Comparison of ENCODE assay signal across 8 mouse cellular contexts in the genomic region with DNA sequence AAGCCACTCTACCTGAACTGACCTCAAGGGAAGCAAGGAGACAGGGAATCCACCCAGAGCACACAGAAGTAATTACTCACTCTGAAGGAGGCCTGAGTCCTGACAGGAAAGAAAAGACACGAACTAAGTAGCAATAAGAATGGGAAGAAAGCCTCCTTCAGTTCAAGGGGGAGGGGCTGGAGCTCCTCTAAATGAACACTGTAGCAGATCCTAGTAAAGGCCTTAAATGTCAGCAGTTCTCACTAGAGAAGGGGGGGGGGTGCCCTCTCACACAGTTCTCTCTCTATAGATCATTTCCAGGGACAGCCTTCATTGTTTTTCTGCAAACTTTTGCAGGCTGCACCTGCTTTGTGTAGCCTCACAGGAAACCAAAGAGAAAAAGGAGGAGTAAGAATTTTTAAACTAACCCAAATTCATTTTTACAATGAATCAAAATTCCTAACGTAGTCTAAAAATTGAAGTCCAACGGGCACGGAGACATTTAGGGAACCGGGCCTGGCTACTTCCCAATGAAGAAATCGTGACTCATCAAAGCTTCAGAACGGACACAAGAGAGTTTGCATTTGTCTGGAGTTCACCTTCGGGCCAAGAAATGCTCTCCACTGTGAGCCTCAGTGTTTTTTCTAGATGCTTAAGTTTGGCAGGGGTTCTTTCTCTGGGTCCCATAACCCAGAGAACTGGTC. TPM values are rescaled to one million over a fixed set of nuclear protein-coding genes. Genes with fewer than 3 reads are reported as not detected.
DNase-seq lines count a peak whose midpoint lies in the region; ATAC-seq and TF ChIP-seq lines count a peak whose summit lies in the region.

No protein-coding gene starts in this region.

- H3K9me3 ChIP-seq in embryonic facial prominence, embryonic 10.5 days: no peaks in the 10 kb centered on the region
- H3K9me3 ChIP-seq in hindbrain, embryonic 13.5 days: no peaks in the 10 kb centered on the region
- no peaks in the 10 kb centered on the region for H3K9me3 ChIP-seq in liver, postnatal 0 days (ENCODE audit: low read length)

- peak overlapping the region; percentile 74 for H3K4me3 ChIP-seq in embryonic facial prominence, embryonic 10.5 days
- H3K4me3 ChIP-seq in hindbrain, embryonic 13.5 days: peak overlapping the region; percentile 57; the same call in 1 of the 2 replicates
- H3K4me3 ChIP-seq in liver, postnatal 0 days (ENCODE audit: low read depth, low read length): 0 out of 2 replicates have a peak overlapping the region, but pooled peaks have one; percentile 50

- peaks cover 37% of the 10 kb centered on the region for H3K4me1 ChIP-seq in embryonic facial prominence, embryonic 10.5 days
- peaks cover 31% of the 10 kb centered on the region for H3K4me1 ChIP-seq in hindbrain, embryonic 13.5 days (replicated peaks)
- peaks cover 21% of the 10 kb centered on the region for H3K4me1 ChIP-seq in liver, postnatal 0 days (ENCODE audit: insufficient read depth)

- no peak for TF ChIP-seq CTCF in liver, postnatal 0 days (IDR thresholded peaks at IDR 0.05; ENCODE audit: low read depth)

- no peak overlapping the region for H3K27ac ChIP-seq in embryonic facial prominence, embryonic 10.5 days (replicated peaks)
- H3K27ac ChIP-seq in hindbrain, embryonic 13.5 days: no peak overlapping the region
- H3K27ac ChIP-seq in liver, postnatal 0 days (ENCODE audit: low read depth): 0 out of 2 replicates have a peak overlapping the region, but pooled peaks have one; percentile 29

- H3K36me3 ChIP-seq in embryonic facial prominence, embryonic 10.5 days (replicated peaks): no peaks in the 10 kb centered on the region
- H3K36me3 ChIP-seq in hindbrain, embryonic 13.5 days: no peaks in the 10 kb centered on the region
- H3K36me3 ChIP-seq in liver, postnatal 0 days (replicated peaks; ENCODE audit: insufficient read depth, low read length): no peaks in the 10 kb centered on the region

- WGBS in embryonic facial prominence, embryonic 10.5 days: 25% methylated on average over 8 of the region's 8 CpGs
- WGBS in hindbrain, embryonic 13.5 days: 18% methylated on average over 8 of the region's 8 CpGs
- 32% methylated on average over 8 of the region's 8 CpGs for WGBS in liver, postnatal 0 days (ENCODE audit: insufficient replicate concordance)

- no peak for ATAC-seq in hindbrain, embryonic 13.5 days (ENCODE audit: low FRiP score)
- peak; percentile 24; the same call in 1 of the 2 replicates for ATAC-seq in liver, postnatal 0 days
- no peak for ATAC-seq in monocyte, adult 5-6 weeks (replicated peaks; ENCODE audit: insufficient number of reproducible peaks, low FRiP score, low TSS enrichment, poor library complexity, severe bottlenecking)

- peak; percentile 26 to 47 for DNase-seq in lung, adult 18-20 months
- no peak for DNase-seq in lung, postnatal 25 days (ENCODE audit: low spot score)
- no peak for DNase-seq in embryonic facial prominence, embryonic 10.5 days (ENCODE audit: low spot score)
- no peak for DNase-seq in liver, postnatal 0 days
- DNase-seq in thymus, postnatal 14 days: peak; percentile 33
- no peak for DNase-seq in retina, embryonic 14.5 days (ENCODE audit: low spot score)

- no peak overlapping the region for H3K9ac ChIP-seq in hindbrain, embryonic 13.5 days
- no peak overlapping the region for H3K9ac ChIP-seq in liver, postnatal 0 days (replicated peaks)

- H3K27me3 ChIP-seq in embryonic facial prominence, embryonic 10.5 days (replicated peaks; ENCODE audit: low read depth, poor library complexity, severe bottlenecking): peaks cover 55% of the 10 kb centered on the region
- peaks cover 55% of the 10 kb centered on the region for H3K27me3 ChIP-seq in hindbrain, embryonic 13.5 days
- peaks cover 32% of the 10 kb centered on the region for H3K27me3 ChIP-seq in liver, postnatal 0 days (ENCODE audit: insufficient read depth, low read length)

- no peak for TF ChIP-seq EP300 in liver, postnatal 0 days (IDR thresholded peaks at IDR 0.05; ENCODE audit: low read depth)

- H3K4me2 ChIP-seq in hindbrain, embryonic 13.5 days: peak overlapping the region; percentile 99
- peak overlapping the region; percentile 93 for H3K4me2 ChIP-seq in liver, postnatal 0 days (ENCODE audit: low read depth, low read length)

RNA-seq across cellular contexts. Expression of a gene that starts 2.7 kb away (rescaled TPM):
- 1.7 and 2.3 TPM in 2 replicates for polyA plus RNA-seq in embryonic facial prominence, embryonic 10.5 days (2016; fragmentation: Nextera tagmentation; extraction: Ambion mirVana)
- polyA plus RNA-seq in hindbrain, embryonic 13.5 days (2015; fragmentation: Nextera tagmentation; extraction: Ambion mirVana): 1.5 and 3.5 TPM in 2 replicates
- polyA plus RNA-seq in liver, postnatal 0 days (2015; fragmentation: Nextera tagmentation; extraction: Ambion mirVana): 0.17 and 0.36 TPM in 2 replicates
- total RNA-seq in monocyte, adult 5-6 weeks (2017): 0.43 to 1.6 TPM (median 0.97 TPM) in 3 replicates

Comparison
In these comparisons a context has a peak if more than half of its experiments do, and no peak if none do; other contexts are left out.
1. DNase-seq: peak in lung, adult 18-20 months (2 of 2) and thymus, postnatal 14 days (single experiment); none in lung, postnatal 25 days (single experiment), embryonic facial prominence, embryonic 10.5 days (single experiment), liver, postnatal 0 days (single experiment) and retina, embryonic 14.5 days (single experiment).
2. Peak in every context shown above with its lines, with median percentiles within 50 percentile points of each other: H3K4me3 ChIP-seq.